Mouse (Mus musculus) midbrain, embryonic 15.5 days (tissue): ENCODE measurements at regions not wholly inside any gene's neighbourhood (a gene's known extent, or its start where the extent isn't known, plus 50 kb on each side); places are given as distances from the start of the nearest gene placed in this dataset.
"Not testable (repeated sequence)": the region's sequence is repeated elsewhere in the genome, so short reads cannot be mapped to it uniquely, and the experiment has no call there.

ENCODE experiments used
- ATAC-seq: fragments of 200-750 bp; cut with Nextera tagmentation; replicated peaks from 2 replicates; pipeline ENCODE4 v1.8.0; 2017; ENCODE audit warnings: moderate TSS enrichment
- H3K27ac ChIP-seq: fragments of 300-500 bp; sonication (generic); 2 replicates; pipeline ENCODE4 v1.5.1; 2015; ENCODE audit warnings: mild to moderate bottlenecking, inconsistent platforms
- H3K27me3 ChIP-seq: fragments of 300-500 bp; sonication (generic); replicated peaks from 2 replicates; pipeline ENCODE4 v1.6.1; 2015; ENCODE audit warnings: inconsistent platforms
- H3K36me3 ChIP-seq: fragments of 300-500 bp; sonication (generic); replicated peaks from 2 replicates; pipeline ENCODE4 v1.6.1; 2015; ENCODE audit warnings: inconsistent platforms
- H3K4me1 ChIP-seq: fragments of 300-500 bp; sonication (generic); 2 replicates; pipeline ENCODE4 v1.6.1; 2015; ENCODE audit warnings: inconsistent platforms
- H3K4me2 ChIP-seq: fragments of 300-500 bp; sonication (generic); 2 replicates; pipeline ENCODE4 v1.6.1; 2015; ENCODE audit warnings: inconsistent platforms, mild to moderate bottlenecking, moderate library complexity
- H3K4me3 ChIP-seq: fragments of 300-500 bp; sonication (generic); 2 replicates; pipeline ENCODE4 v1.5.1; 2015; ENCODE audit warnings: mild to moderate bottlenecking, inconsistent platforms
- H3K9ac ChIP-seq: fragments of 300-500 bp; sonication (generic); 2 replicates; pipeline ENCODE4 v1.6.1; 2015; ENCODE audit warnings: mild to moderate bottlenecking, inconsistent platforms
- H3K9me3 ChIP-seq: fragments of 300-500 bp; sonication (generic); 2 replicates; pipeline ENCODE4 v1.6.1; 2016; ENCODE audit warnings: inconsistent platforms
- WGBS: fragments of 180-500 bp; shearing (Covaris S2); methylation state at CpG from one replicate; pipeline ENCODE4 v1.1.7; 2015; ENCODE audit warnings: mixed read lengths; 5-methylcytosine and 5-hydroxymethylcytosine counted together

- H3K9me3 ChIP-seq, result no peaks in the 10 kb centered on the region
- WGBS, result 44% methylated on average over 3 of the region's 3 CpGs
- no peak for ATAC-seq
Measured at GRCm38 (mm10) chr8:34671716-34672115, 560.2 kb upstream of the Gm10131 start.

GRCm38 (mm10) chr8:34670930-34671715 lies 559.6 kb upstream of the Gm10131 start:
- no peak overlapping the region for H3K27ac ChIP-seq
- no peaks in the 10 kb centered on the region for H3K27me3 ChIP-seq
- no peaks in the 10 kb centered on the region for H3K4me1 ChIP-seq
- no peaks in the 10 kb centered on the region for H3K36me3 ChIP-seq
- WGBS, result 47% methylated on average over 4 of the region's 4 CpGs
- no peak overlapping the region for H3K4me3 ChIP-seq
- ATAC-seq, result no peak
- H3K9ac ChIP-seq, result no peak overlapping the region
- H3K9me3 ChIP-seq, result no peaks in the 10 kb centered on the region
- H3K4me2 ChIP-seq, result no peak overlapping the region

More at GRCm38 (mm10) chr8:34671716-34672115, 560.2 kb upstream of the Gm10131 start:
- no peak overlapping the region for H3K27ac ChIP-seq
- no peak overlapping the region for H3K4me3 ChIP-seq
- H3K4me2 ChIP-seq, result no peak overlapping the region
- no peaks in the 10 kb centered on the region for H3K4me1 ChIP-seq
- no peaks in the 10 kb centered on the region for H3K36me3 ChIP-seq
- no peak overlapping the region for H3K9ac ChIP-seq
- H3K27me3 ChIP-seq, result no peaks in the 10 kb centered on the region

- no peak overlapping the region for H3K27ac ChIP-seq
Measured at GRCm38 (mm10) chr8:34669146-34669545, 557.6 kb upstream of the Gm10131 start.

GRCm38 (mm10) chr8:34664429-34664828 lies 552.9 kb upstream of the Gm10131 start:
- Histone ChIP-seq H3K9ac (no peak overlapping the region), H3K9me3 (no peaks in the 10 kb centered on the region), H3K27me3 (no peaks in the 10 kb centered on the region), H3K4me1 (no peaks in the 10 kb centered on the region), H3K4me3 (no peak overlapping the region), H3K4me2 (no peak overlapping the region), H3K36me3 (no peaks in the 10 kb centered on the region), H3K27ac (no peak overlapping the region)
- 83% methylated on average over 4 of the region's 4 CpGs for WGBS
- no peak for ATAC-seq

More at GRCm38 (mm10) chr8:34669146-34669545, 557.6 kb upstream of the Gm10131 start:
- Histone ChIP-seq H3K4me3 (no peak overlapping the region), H3K9ac (no peak overlapping the region), H3K4me1 (no peaks in the 10 kb centered on the region), H3K9me3 (no peaks in the 10 kb centered on the region), H3K27me3 (no peaks in the 10 kb centered on the region), H3K36me3 (no peaks in the 10 kb centered on the region), H3K4me2 (no peak overlapping the region)
- ATAC-seq, result no peak
- WGBS, result 85% methylated on average over 3 of the region's 3 CpGs

- no peaks in the 10 kb centered on the region for H3K27me3 ChIP-seq
- WGBS, result 93% methylated on average over 6 of the region's 6 CpGs
- no peak for ATAC-seq
Measured at GRCm38 (mm10) chr8:34662532-34662931, 551.0 kb upstream of the Gm10131 start.

GRCm38 (mm10) chr8:34651750-34652149 lies 540.2 kb upstream of the Gm10131 start:
- 0 out of 2 replicates have a peak, but pooled peaks cover 5% of the 10 kb centered on the region for H3K9me3 ChIP-seq
- H3K27ac ChIP-seq, result no peak overlapping the region
- no peak for ATAC-seq
- H3K4me3 ChIP-seq, result no peak overlapping the region
- no peak overlapping the region for H3K9ac ChIP-seq
- H3K27me3 ChIP-seq, result no peaks in the 10 kb centered on the region
- no peaks in the 10 kb centered on the region for H3K36me3 ChIP-seq
- 87% methylated on average over 8 of the region's 8 CpGs for WGBS
- H3K4me1 ChIP-seq, result no peaks in the 10 kb centered on the region
- no peak overlapping the region for H3K4me2 ChIP-seq

More at GRCm38 (mm10) chr8:34662532-34662931, 551.0 kb upstream of the Gm10131 start:
- Histone ChIP-seq H3K27ac (no peak overlapping the region), H3K4me2 (no peak overlapping the region), H3K36me3 (no peaks in the 10 kb centered on the region), H3K9ac (no peak overlapping the region), H3K9me3 (no peaks in the 10 kb centered on the region), H3K4me1 (no peaks in the 10 kb centered on the region), H3K4me3 (no peak overlapping the region)

GRCm38 (mm10) chr8:34628221-34628620 lies 516.7 kb upstream of the Gm10131 start:
- H3K9me3 ChIP-seq, H3K36me3 ChIP-seq, ATAC-seq, H3K4me1 ChIP-seq, H3K4me2 ChIP-seq, H3K4me3 ChIP-seq, H3K27ac ChIP-seq, H3K9ac ChIP-seq, H3K27me3 ChIP-seq: not testable (repeated sequence)
- WGBS, result 97% methylated on average over 2 of the region's 2 CpGs

GRCm38 (mm10) chr8:34625670-34626069 lies 514.1 kb upstream of the Gm10131 start:
- Histone ChIP-seq H3K4me2 (no peak overlapping the region), H3K9me3 (no peaks in the 10 kb centered on the region), H3K27me3 (no peaks in the 10 kb centered on the region), H3K27ac (no peak overlapping the region), H3K4me3 (no peak overlapping the region), H3K4me1 (no peaks in the 10 kb centered on the region), H3K9ac (no peak overlapping the region), H3K36me3 (no peaks in the 10 kb centered on the region)
- WGBS, result 90% methylated on average over 10 of the region's 10 CpGs
- ATAC-seq, result no peak

- no peak overlapping the region for H3K4me3 ChIP-seq
- H3K36me3 ChIP-seq, result no peaks in the 10 kb centered on the region
- no peak overlapping the region for H3K27ac ChIP-seq
- ATAC-seq, result no peak
- 60% methylated on average over 7 of the region's 7 CpGs for WGBS
- no peaks in the 10 kb centered on the region for H3K9me3 ChIP-seq
- H3K27me3 ChIP-seq, result no peaks in the 10 kb centered on the region
- no peaks in the 10 kb centered on the region for H3K4me1 ChIP-seq
- no peak overlapping the region for H3K4me2 ChIP-seq
- H3K9ac ChIP-seq, result no peak overlapping the region
Measured at GRCm38 (mm10) chr8:34623783-34624182, 512.2 kb upstream of the Gm10131 start.

GRCm38 (mm10) chr8:34622177-34623114 lies 510.9 kb upstream of the Gm10131 start:
- WGBS, result 84% methylated on average over 25 of the region's 25 CpGs
- Histone ChIP-seq H3K9me3 (no peaks in the 10 kb centered on the region), H3K27me3 (no peaks in the 10 kb centered on the region)

GRCm38 (mm10) chr8:34618046-34618445 lies 506.5 kb upstream of the Gm10131 start:
- H3K9ac ChIP-seq, result no peak overlapping the region
- no peaks in the 10 kb centered on the region for H3K9me3 ChIP-seq
- no peak overlapping the region for H3K4me2 ChIP-seq
- no peaks in the 10 kb centered on the region for H3K4me1 ChIP-seq
- H3K4me3 ChIP-seq, result no peak overlapping the region
- no peaks in the 10 kb centered on the region for H3K27me3 ChIP-seq
- ATAC-seq, result no peak
- WGBS, result 30% methylated on average over 4 of the region's 5 CpGs
- H3K36me3 ChIP-seq, result no peaks in the 10 kb centered on the region
- no peak overlapping the region for H3K27ac ChIP-seq

More at GRCm38 (mm10) chr8:34622177-34623114, 510.9 kb upstream of the Gm10131 start:
- Histone ChIP-seq H3K36me3 (no peaks in the 10 kb centered on the region), H3K27ac (no peak overlapping the region), H3K4me3 (no peak overlapping the region), H3K4me1 (no peaks in the 10 kb centered on the region), H3K9ac (no peak overlapping the region), H3K4me2 (no peak overlapping the region)
- ATAC-seq, result no peak

- no peaks in the 10 kb centered on the region for H3K9me3 ChIP-seq
- H3K36me3 ChIP-seq, result no peaks in the 10 kb centered on the region
- H3K4me1 ChIP-seq, result no peaks in the 10 kb centered on the region
- H3K4me3 ChIP-seq, result no peak overlapping the region
- no peak overlapping the region for H3K4me2 ChIP-seq
- 80% methylated on average over 4 of the region's 4 CpGs for WGBS
- no peak for ATAC-seq
- no peak overlapping the region for H3K27ac ChIP-seq
- no peaks in the 10 kb centered on the region for H3K27me3 ChIP-seq
- H3K9ac ChIP-seq, result no peak overlapping the region
Measured at GRCm38 (mm10) chr8:34614987-34615386, 503.4 kb upstream of the Gm10131 start.
